Mouse (Mus musculus) midbrain, postnatal 0 days (tissue): ENCODE results near the gene Mobp. TPM values are rescaled to one million over a fixed set of nuclear protein-coding genes. Genes with fewer than 3 reads are reported as not detected.

Source experiments
- ATAC-seq: fragments of 200-750 bp; cut with Nextera tagmentation; 2 replicates; pipeline ENCODE4 v1.8.0; 2017; ENCODE audit warnings: moderate number of reproducible peaks, mild to moderate bottlenecking, moderate TSS enrichment, moderate library complexity; ENCODE audit not compliant: low FRiP score
- DNase-seq: peaks from one replicate; pipeline ENCODE4 v3.0.0-alpha.2; 2015; ENCODE audit warnings: low spot score
- H3K27ac ChIP-seq: fragments of 300-500 bp; sonication (generic); 2 replicates; pipeline ENCODE4 v1.5.1; 2014; ENCODE audit warnings: low read depth, mild to moderate bottlenecking, low read length, mixed read lengths
- H3K27me3 ChIP-seq: fragments of 300-500 bp; sonication (generic); 2 replicates; pipeline ENCODE4 v1.6.1; 2014; ENCODE audit warnings: low read length, control low read depth, mixed read lengths; ENCODE audit not compliant: insufficient read depth
- H3K36me3 ChIP-seq: fragments of 300-500 bp; sonication (generic); 2 replicates; pipeline ENCODE4 v1.6.1; 2014; ENCODE audit warnings: low read length, control low read depth, mixed read lengths; ENCODE audit not compliant: insufficient read depth
- H3K4me1 ChIP-seq: fragments of 300-500 bp; sonication (generic); 2 replicates; pipeline ENCODE4 v1.6.1; 2014; ENCODE audit warnings: mild to moderate bottlenecking, control low read depth, antibody characterized with exemption, low read length, mixed read lengths; ENCODE audit not compliant: insufficient read depth
- H3K4me2 ChIP-seq: fragments of 300-500 bp; sonication (generic); 2 replicates; pipeline ENCODE4 v1.6.1; 2014; ENCODE audit warnings: low read depth, mild to moderate bottlenecking, low read length, mixed read lengths; ENCODE audit not compliant: poor library complexity, severe bottlenecking
- H3K4me3 ChIP-seq: fragments of 300-500 bp; sonication (generic); 2 replicates; pipeline ENCODE4 v1.5.1; 2014; ENCODE audit warnings: low read depth, mild to moderate bottlenecking, low read length, moderate library complexity
- H3K9ac ChIP-seq: fragments of 300-500 bp; sonication (generic); replicated peaks from 2 replicates; pipeline ENCODE4 v1.6.1; 2014; ENCODE audit warnings: mild to moderate bottlenecking, low read length, moderate library complexity, mixed read lengths; ENCODE audit not compliant: poor library complexity, severe bottlenecking
- H3K9me3 ChIP-seq: fragments of 300-500 bp; sonication (generic); 2 replicates; pipeline ENCODE4 v1.6.1; 2016; ENCODE audit warnings: low read length, control low read depth
- CTCF ChIP-seq: IDR thresholded peaks from 2 replicates; pipeline ENCODE4 v1.5.1; 2016; ENCODE audit warnings: antibody characterized with exemption, mild to moderate bottlenecking
- WGBS: fragments of 180-500 bp; shearing (Covaris S2); extraction: QIAGEN DNeasy Blood & Tissue Kit; methylation state at CpG from one replicate; pipeline ENCODE4 v1.1.7; 2014; 5-methylcytosine and 5-hydroxymethylcytosine counted together
- polyA plus RNA-seq: library from polyadenylated mRNA; unstranded; fragments of >200 nt; fragmentation: Nextera tagmentation; extraction: Ambion mirVana; gene quantifications from 2 replicates; pipeline ENCODE4 v1.2.1, GENCODE M21; 2015
- total RNA-seq: library from RNA; depleted of rRNA; stranded (reverse); fragments of >200 nt; gene quantifications from 2 replicates; pipeline ENCODE4 v1.2.3, GENCODE M21; 2014

Gene Mobp
- total and polyA plus RNA-seq, 2 experiments from 2014 or later: 0.16 to 1.4 TPM

DNA sequence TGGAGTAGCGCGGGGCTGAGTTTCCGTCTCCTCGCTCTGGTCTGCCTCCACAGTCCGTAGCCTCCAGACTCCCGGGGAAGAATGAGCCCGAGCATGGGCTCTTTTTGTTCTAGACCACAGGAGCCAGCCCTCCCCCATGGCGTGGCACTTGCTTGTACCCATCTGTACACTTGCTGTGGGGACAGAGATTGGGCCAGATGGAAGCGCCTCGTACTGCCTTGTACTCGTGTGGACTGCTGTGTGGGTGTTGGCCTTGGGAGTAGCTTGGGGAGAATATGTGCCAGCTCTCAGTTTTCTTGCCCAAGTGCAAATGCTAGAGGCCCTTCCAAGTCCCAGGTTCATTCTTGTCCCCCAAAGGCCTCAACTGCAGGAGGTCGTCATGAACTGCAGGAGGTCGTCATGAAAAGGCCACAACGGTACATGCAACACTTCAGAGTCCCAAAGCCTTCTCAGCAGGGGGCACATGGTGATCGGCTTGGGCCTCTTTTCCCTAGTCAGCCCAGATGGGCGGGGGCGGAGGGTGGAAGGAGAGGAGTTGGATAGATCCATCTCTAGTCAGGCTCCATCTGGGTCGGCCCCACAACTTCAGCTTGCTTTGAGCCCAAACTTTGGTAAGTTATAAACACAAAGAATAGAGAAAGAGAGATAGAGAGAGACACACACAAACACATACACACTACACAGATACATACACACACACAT, 25.1 kb downstream of the Mobp start:
- no peak overlapping the region for H3K4me2 ChIP-seq
- H3K36me3 ChIP-seq: no peaks in the 10 kb centered on the region
- no peak for DNase-seq
- H3K27me3 ChIP-seq: no peaks in the 10 kb centered on the region
- H3K27ac ChIP-seq: no peak overlapping the region
- no peaks in the 10 kb centered on the region for H3K9me3 ChIP-seq
- 81% methylated on average over 18 of the region's 18 CpGs for WGBS
- H3K4me1 ChIP-seq: no peaks in the 10 kb centered on the region
- TF ChIP-seq CTCF: no peak
- no peak for ATAC-seq
- H3K4me3 ChIP-seq: no peak overlapping the region
- no peak overlapping the region for H3K9ac ChIP-seq

DNA sequence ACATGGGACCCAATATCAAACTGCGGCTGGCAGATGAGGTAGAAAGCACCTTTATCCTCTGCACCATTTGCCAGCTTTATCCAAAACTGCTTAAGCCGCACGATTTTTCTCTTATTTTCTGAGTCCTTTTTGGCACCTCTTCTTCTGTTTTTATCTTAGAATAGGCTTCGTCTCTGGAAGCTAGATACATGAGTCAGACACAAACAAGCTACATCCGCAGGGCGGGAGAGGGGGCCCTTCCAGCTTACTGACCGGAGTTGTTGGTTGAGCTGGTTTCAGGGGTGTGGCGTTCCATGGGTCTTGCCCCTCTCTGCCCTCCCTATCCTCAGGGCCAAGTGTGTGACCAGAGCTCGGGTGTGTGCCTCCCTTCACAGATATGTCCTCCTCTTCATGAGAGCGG, 29.3 kb downstream of the Mobp start:
- Histone ChIP-seq H3K9me3 (no peaks in the 10 kb centered on the region), H3K4me3 (no peak overlapping the region), H3K4me1 (no peaks in the 10 kb centered on the region), H3K36me3 (no peaks in the 10 kb centered on the region), H3K27me3 (no peaks in the 10 kb centered on the region), H3K27ac (no peak overlapping the region), H3K9ac (no peak overlapping the region), H3K4me2 (no peak overlapping the region)
- ATAC-seq: no peak
- DNase-seq: no peak
- TF ChIP-seq CTCF: no peak
- 91% methylated on average over 10 of the region's 10 CpGs for WGBS

DNA sequence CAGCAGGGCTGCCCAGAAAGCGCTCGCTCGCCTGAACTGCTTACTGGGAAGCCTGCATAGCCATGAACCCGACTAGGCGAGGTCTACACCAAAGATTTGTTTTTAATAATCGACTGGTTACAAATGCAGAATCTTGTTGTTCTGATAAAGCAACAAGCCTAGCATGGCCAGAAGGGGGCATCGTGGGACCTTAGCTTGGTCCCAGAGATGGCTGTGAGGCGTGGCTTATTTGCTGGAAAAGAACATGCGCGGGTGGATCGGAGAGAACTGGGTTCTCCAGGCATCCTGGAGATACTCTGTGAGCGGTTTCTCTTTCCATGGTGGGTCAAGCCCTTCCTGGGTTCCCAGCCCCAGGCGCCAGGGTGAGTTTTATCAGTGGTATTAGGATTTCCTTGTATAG, 35.0 kb downstream of the Mobp start:
- no peaks in the 10 kb centered on the region for H3K27me3 ChIP-seq
- no peak overlapping the region for H3K4me3 ChIP-seq
- ATAC-seq (no peak), DNase-seq (peak; percentile 75)
- peak; percentile 76 for TF ChIP-seq CTCF
- no peaks in the 10 kb centered on the region for H3K9me3 ChIP-seq
- WGBS: 36% methylated on average over 13 of the region's 13 CpGs
- H3K4me2 ChIP-seq: no peak overlapping the region
- no peaks in the 10 kb centered on the region for H3K36me3 ChIP-seq
- no peaks in the 10 kb centered on the region for H3K4me1 ChIP-seq
- no peak overlapping the region for H3K9ac ChIP-seq
- no peak overlapping the region for H3K27ac ChIP-seq

DNA sequence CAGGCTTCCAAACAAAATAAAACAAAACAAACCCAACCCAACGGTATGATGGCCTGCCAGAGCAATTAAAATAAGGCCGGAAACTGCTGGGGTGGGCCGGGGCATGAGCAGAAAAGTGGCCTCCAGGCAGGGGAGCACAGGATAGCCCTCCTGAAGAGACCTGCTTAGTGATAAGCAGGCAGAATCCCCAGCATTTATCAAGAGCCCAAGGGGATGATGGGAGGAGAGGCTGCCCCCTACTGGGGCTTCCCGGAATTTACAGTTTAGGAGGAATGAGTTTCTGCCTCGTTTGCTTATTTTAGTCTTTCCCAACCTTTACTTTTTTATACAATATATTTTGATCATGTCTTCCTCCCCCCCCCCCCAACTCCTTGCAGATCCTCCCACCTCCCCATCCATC, 37.3 kb downstream of the Mobp start:
- no peak overlapping the region for H3K27ac ChIP-seq
- TF ChIP-seq CTCF: peak; percentile 32; the same call in 1 of the 2 replicates
- no peak overlapping the region for H3K4me2 ChIP-seq
- H3K36me3 ChIP-seq: no peaks in the 10 kb centered on the region
- no peak for DNase-seq
- ATAC-seq: no peak
- no peaks in the 10 kb centered on the region for H3K9me3 ChIP-seq
- H3K4me1 ChIP-seq: no peaks in the 10 kb centered on the region
- WGBS: 91% methylated on average over 5 of the region's 5 CpGs
- no peak overlapping the region for H3K9ac ChIP-seq
- no peak overlapping the region for H3K4me3 ChIP-seq
- H3K27me3 ChIP-seq: no peaks in the 10 kb centered on the region

DNA sequence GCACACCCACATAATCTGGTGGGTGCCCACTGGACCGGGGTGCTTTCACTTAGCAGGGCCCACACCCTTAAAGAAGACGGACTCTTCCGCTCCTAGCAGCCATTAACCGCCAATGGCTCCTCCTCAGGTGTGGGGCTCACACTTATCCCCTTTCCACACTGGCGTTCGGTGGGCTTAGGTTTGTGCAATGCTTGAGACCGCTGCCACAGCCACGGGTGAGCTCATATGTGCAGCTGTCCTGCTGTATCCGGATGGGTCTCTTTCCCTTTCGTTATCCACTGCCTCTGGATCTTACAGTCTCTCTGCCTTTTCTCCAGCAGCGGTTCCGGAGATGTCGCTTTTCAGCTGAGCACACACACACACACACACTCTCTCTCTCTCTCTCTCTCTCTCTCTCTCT, 41.4 kb downstream of the Mobp start:
- Histone ChIP-seq H3K4me1 (no peaks in the 10 kb centered on the region), H3K4me2 (peak overlapping the region; percentile 62), H3K4me3 (peak overlapping the region; percentile 31), H3K27ac (peak overlapping the region; percentile 79), H3K9me3 (no peaks in the 10 kb centered on the region), H3K27me3 (no peaks in the 10 kb centered on the region), H3K36me3 (no peaks in the 10 kb centered on the region), H3K9ac (peak overlapping the region; percentile 55)
- DNase-seq (peak; percentile 27), ATAC-seq (peak; percentile 53)
- 21% methylated on average over 13 of the region's 13 CpGs for WGBS
- TF ChIP-seq CTCF: no peak

DNA sequence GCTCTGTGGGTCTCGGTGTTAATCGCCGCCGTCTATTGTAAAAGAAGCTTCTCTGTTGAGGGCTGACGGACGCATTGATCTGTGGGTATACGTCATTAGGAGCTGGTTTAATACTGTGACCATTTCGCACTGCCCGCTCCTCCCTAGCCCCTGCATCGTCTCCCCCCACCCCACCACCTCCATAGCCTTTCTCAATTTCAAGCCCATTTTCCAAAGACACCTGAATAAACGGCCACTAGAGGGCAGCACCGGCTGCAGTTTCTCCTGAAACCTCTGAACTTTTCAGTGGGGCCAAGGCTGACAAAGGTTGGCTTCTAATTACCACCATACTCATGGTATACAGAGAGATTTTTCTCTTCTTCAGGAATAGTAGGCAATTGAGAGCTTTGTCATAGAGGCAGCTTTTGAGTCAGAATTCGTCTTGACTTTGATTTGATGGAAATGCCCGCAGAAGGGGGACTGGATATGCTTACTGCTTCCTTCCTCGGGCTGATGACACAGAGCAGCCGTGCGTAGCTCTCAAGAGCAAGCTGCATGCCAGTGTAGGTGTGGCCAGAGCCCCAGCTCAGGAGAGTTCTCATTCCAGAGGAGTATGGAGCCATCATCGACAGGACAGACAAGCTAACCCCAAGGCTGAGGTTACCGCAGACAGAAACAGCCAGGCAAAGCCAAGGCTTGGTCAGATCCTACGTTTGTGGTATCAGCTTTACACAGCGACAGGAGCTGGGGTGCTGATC, 42.0 kb downstream of the Mobp start:
- TF ChIP-seq CTCF: peak; percentile 95
- Histone ChIP-seq H3K27me3 (no peaks in the 10 kb centered on the region), H3K4me2 (peak overlapping the region; percentile 62), H3K36me3 (no peaks in the 10 kb centered on the region), H3K9ac (peak overlapping the region; percentile 55), H3K27ac (peak overlapping the region; percentile 79), H3K4me3 (peak overlapping the region; percentile 31), H3K9me3 (no peaks in the 10 kb centered on the region), H3K4me1 (no peaks in the 10 kb centered on the region)
- peak; percentile 95 for DNase-seq
- peak; percentile 91 for ATAC-seq
- WGBS: 22% methylated on average over 21 of the region's 21 CpGs
